Mouse (Mus musculus) C2C12 (cell line): ENCODE measurements around the gene BC107364. TPM values are rescaled to one million over a fixed set of nuclear protein-coding genes. Genes with fewer than 3 reads are reported as not detected.

Experiments used
- H3K27me3 ChIP-seq: one replicate; pipeline ENCODE4 v1.6.1; 2011; ENCODE audit not compliant: control insufficient read depth, insufficient read depth, insufficient read length
- H3K36me3 ChIP-seq: one replicate; pipeline ENCODE4 v1.6.1; 2011; ENCODE audit not compliant: control insufficient read depth, insufficient read depth
- H3K4me3 ChIP-seq: one replicate; pipeline ENCODE4 v1.5.1; 2011; ENCODE audit warnings: mild to moderate bottlenecking, control low read depth; ENCODE audit not compliant: poor library complexity, insufficient read depth, severe bottlenecking
- H3K79me2 ChIP-seq: one replicate; pipeline ENCODE4 v1.6.1; 2011; ENCODE audit not compliant: control insufficient read depth, insufficient read depth
- H3K79me3 ChIP-seq: one replicate; pipeline ENCODE4 v1.6.1; 2011; ENCODE audit warnings: low read depth, control low read depth
- H3ac ChIP-seq: one replicate; pipeline ENCODE3; 2011; ENCODE audit warnings: low read depth; ENCODE audit not compliant: control insufficient read depth, insufficient read length
- CEBPB ChIP-seq: IDR thresholded peaks from one replicate; pipeline ENCODE4 v1.6.1; 2011; ENCODE audit warnings: low read depth, mild to moderate bottlenecking, control low read depth, moderate library complexity
- CTCF ChIP-seq: IDR thresholded peaks from one replicate; pipeline ENCODE4 v1.5.1; 2011; ENCODE audit not compliant: control insufficient read depth, insufficient read depth, insufficient read length
- FOSL1 ChIP-seq: IDR thresholded peaks from one replicate; pipeline ENCODE4 v1.8.0; 2011; ENCODE audit warnings: mild to moderate bottlenecking, low read length; ENCODE audit not compliant: poor library complexity, insufficient read depth, severe bottlenecking
- MAX ChIP-seq: IDR thresholded peaks from one replicate; pipeline ENCODE4 v1.6.1; 2011; ENCODE audit warnings: mild to moderate bottlenecking, control low read depth
- MYOD1 ChIP-seq: IDR thresholded peaks from one replicate; pipeline ENCODE4 v1.6.1; 2011; ENCODE audit warnings: low read depth; ENCODE audit not compliant: control insufficient read depth, insufficient read length
- MYOG ChIP-seq: IDR thresholded peaks from one replicate; pipeline ENCODE4 v1.6.1; 2011; ENCODE audit not compliant: control insufficient read depth, insufficient read length; ENCODE audit errors: extremely low read depth
- USF1 ChIP-seq: IDR thresholded peaks from one replicate; pipeline ENCODE4 v1.6.1; 2011; ENCODE audit warnings: low read depth, mild to moderate bottlenecking, control low read depth, moderate library complexity
- polyA plus RNA-seq: library from polyadenylated mRNA; unstranded; fragments of >200 nt; fragmentation: generic; extraction: Trizol; gene quantifications from one replicate; pipeline ENCODE4 v1.2.1, GENCODE M21; 2012; ENCODE audit warnings: missing spikeins

The BC107364 gene
- polyA plus RNA-seq, 1 experiment = not detected

GRCm38 (mm10) chr3:96445436-96445835 is 6.7 kb downstream of the BC107364 start:
- Histone ChIP-seq H3K79me2 (no peaks in the 10 kb centered on the region), H3K79me3 (no peaks in the 10 kb centered on the region), H3K4me3 (no peak overlapping the region), H3K27me3 (no peaks in the 10 kb centered on the region), H3K36me3 (no peaks in the 10 kb centered on the region), H3ac (no peak overlapping the region)
- TF ChIP-seq CTCF = no peak
- TF ChIP-seq USF1 = no peak
- TF ChIP-seq CEBPB = no peak
- TF ChIP-seq MYOG = no peak
- no peak for TF ChIP-seq MYOD1
- TF ChIP-seq MAX = no peak
- no peak for TF ChIP-seq FOSL1

DNA sequence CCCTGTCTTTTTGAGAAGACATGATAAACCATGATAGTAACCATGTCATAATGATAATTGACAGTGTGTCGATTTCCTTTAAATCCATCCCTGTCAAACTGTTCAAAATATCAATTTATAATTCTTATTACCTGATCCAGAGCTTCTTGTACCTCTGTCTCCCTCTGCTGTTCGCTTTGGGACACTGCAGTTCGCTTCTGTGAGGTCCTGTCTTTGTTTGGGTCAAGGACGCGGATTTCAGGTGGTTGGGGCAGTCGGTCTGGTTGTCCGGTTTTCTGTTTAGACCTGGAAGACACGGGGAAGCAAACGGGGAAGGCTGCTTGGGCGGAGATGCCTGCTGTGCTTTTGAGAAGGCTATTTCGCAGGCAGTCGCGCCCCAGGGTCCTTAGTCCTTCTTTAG is 11.5 kb downstream of the BC107364 start:
- H3K79me3 ChIP-seq = no peaks in the 10 kb centered on the region
- no peaks in the 10 kb centered on the region for H3K27me3 ChIP-seq
- H3K4me3 ChIP-seq = no peak overlapping the region
- H3ac ChIP-seq = peak overlapping the region; percentile 31
- no peaks in the 10 kb centered on the region for H3K36me3 ChIP-seq
- H3K79me2 ChIP-seq = no peaks in the 10 kb centered on the region
- peak; percentile 45 for TF ChIP-seq CTCF
- TF ChIP-seq MYOD1 = no peak

GRCm38 (mm10) chr3:96435557-96436091 is 16.5 kb downstream of the BC107364 start:
- Histone ChIP-seq H3K4me3 (no peak overlapping the region), H3K79me3 (no peaks in the 10 kb centered on the region), H3K27me3 (no peaks in the 10 kb centered on the region), H3K36me3 (no peaks in the 10 kb centered on the region), H3K79me2 (no peaks in the 10 kb centered on the region), H3ac (no peak overlapping the region)
- no peak for TF ChIP-seq FOSL1
- no peak for TF ChIP-seq CEBPB
- no peak for TF ChIP-seq USF1
- no peak for TF ChIP-seq MAX
- no peak for TF ChIP-seq MYOD1
- no peak for TF ChIP-seq CTCF
- TF ChIP-seq MYOG = no peak

DNA sequence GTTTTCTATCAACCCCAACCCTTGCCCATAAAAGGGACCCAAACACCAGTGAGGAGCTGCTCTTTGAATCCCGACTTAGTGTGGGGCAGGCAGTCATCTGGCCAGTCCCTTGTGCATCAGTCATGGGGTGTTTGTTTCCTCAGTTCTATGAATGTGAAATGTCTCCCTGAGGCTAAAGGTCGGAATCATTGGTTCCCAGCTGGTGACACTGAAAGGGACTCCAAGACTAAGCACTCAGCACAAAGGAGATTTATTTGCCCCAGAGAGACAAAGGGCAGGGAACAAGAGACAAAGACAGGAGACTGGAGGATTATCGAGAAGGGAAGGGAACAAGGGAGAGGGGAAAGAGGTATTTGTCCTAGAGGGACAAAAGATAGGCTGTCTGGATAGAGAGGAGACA is 19.9 kb downstream of the BC107364 start:
- no peaks in the 10 kb centered on the region for H3K27me3 ChIP-seq
- no peak overlapping the region for H3ac ChIP-seq
- H3K4me3 ChIP-seq = no peak overlapping the region
- no peaks in the 10 kb centered on the region for H3K79me3 ChIP-seq
- H3K36me3 ChIP-seq = no peaks in the 10 kb centered on the region
- no peak for TF ChIP-seq USF1
- no peak for TF ChIP-seq MYOG
- TF ChIP-seq CTCF = no peak
- TF ChIP-seq FOSL1 = no peak
- TF ChIP-seq CEBPB = no peak
- no peak for TF ChIP-seq MAX
- no peak for TF ChIP-seq MYOD1
- no peaks in the 10 kb centered on the region for H3K79me2 ChIP-seq

DNA sequence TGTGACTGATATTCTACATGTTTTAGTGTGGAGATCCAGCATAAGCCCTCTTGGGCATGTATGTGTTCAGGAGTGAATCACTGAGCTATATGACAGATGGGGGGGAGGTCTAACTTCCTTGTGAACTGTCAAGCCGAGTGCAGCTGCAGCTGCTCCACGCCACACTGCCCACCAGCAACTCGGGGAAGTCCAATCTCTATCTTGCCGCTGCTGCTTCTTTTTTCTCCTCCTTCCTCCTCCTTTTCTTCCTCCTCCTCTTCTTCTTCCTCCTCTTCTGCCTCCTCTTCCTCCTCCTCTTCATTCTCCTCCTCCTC is 22.3 kb downstream of the BC107364 start:
- no peak overlapping the region for H3K4me3 ChIP-seq

More for the DNA sequence above, 22.3 kb downstream of the BC107364 start:
- H3K36me3 ChIP-seq = no peaks in the 10 kb centered on the region
- H3ac ChIP-seq = no peak overlapping the region
- no peaks in the 10 kb centered on the region for H3K79me2 ChIP-seq
- no peak for TF ChIP-seq CEBPB
- no peak for TF ChIP-seq MYOG
- TF ChIP-seq MYOD1 = no peak
- no peak for TF ChIP-seq USF1
- TF ChIP-seq CTCF = no peak
- no peak for TF ChIP-seq MAX
- TF ChIP-seq FOSL1 = no peak
- no peaks in the 10 kb centered on the region for H3K27me3 ChIP-seq
- no peaks in the 10 kb centered on the region for H3K79me3 ChIP-seq
